Mouse (Mus musculus) ES-E14 (cell line): ENCODE data around the gene Fscn1. TPM values are rescaled to one million over a fixed set of nuclear protein-coding genes. Genes with fewer than 3 reads are reported as not detected.
A peak's percentile ranks its signal among the peaks of the same experiment; 100 is the strongest.

Experiments used
- DNase-seq: peaks from one replicate; pipeline ENCODE4 v3.0.0-alpha.2; 2013; ENCODE audit warnings: low read depth, low spot score
- H3K27ac ChIP-seq: 2 replicates; pipeline ENCODE4 v1.5.1; 2012; ENCODE audit warnings: low read depth, mild to moderate bottlenecking, low read length, moderate library complexity, mixed read lengths; ENCODE audit not compliant: poor library complexity, insufficient read depth, severe bottlenecking
- H3K36me3 ChIP-seq: 2 replicates; pipeline ENCODE4 v1.6.1; 2012; ENCODE audit warnings: mild to moderate bottlenecking, low read length, moderate library complexity, mixed read lengths; ENCODE audit not compliant: control insufficient read depth, poor library complexity, insufficient read depth, severe bottlenecking
- H3K4me1 ChIP-seq, 2 experiments: fragments of 150-350 bp in 1 of 2; sonication (generic) in 1 of 2; 2 replicates each; pipeline ENCODE4 v1.6.1; 2012; ENCODE audit warnings: low read length in 2 of 2, mild to moderate bottlenecking in 1 of 2, mixed read lengths in 1 of 2; ENCODE audit not compliant: control insufficient read depth in 2 of 2, insufficient read depth in 2 of 2, poor library complexity in 1 of 2
- H3K4me3 ChIP-seq, 2 experiments: fragments of 150-350 bp in 1 of 2; sonication (generic) in 1 of 2; 2 replicates each; pipeline ENCODE4 v1.5.1; 2012; ENCODE audit warnings: low read length in 2 of 2, low read depth in 1 of 2, mild to moderate bottlenecking in 1 of 2, mixed read lengths in 1 of 2; ENCODE audit not compliant: insufficient read depth in 1 of 2, poor library complexity in 1 of 2, severe bottlenecking in 1 of 2
- H3K9ac ChIP-seq: 2 replicates; pipeline ENCODE4 v1.6.1; 2012; ENCODE audit warnings: low read depth, mild to moderate bottlenecking, low read length, mixed read lengths; ENCODE audit not compliant: poor library complexity, insufficient read depth, severe bottlenecking
- H3K9me3 ChIP-seq: fragments of 150-350 bp; sonication (generic); 2 replicates; pipeline ENCODE4 v1.6.1; 2012; ENCODE audit warnings: low read depth, mild to moderate bottlenecking, low read length; ENCODE audit not compliant: control insufficient read depth, insufficient read depth
- CHD2 ChIP-seq: IDR thresholded peaks from 2 replicates; pipeline ENCODE4 v1.6.1; 2014; ENCODE audit warnings: mild to moderate bottlenecking, low read depth, low read length, inconsistent platforms
- HCFC1 ChIP-seq: IDR thresholded peaks from 2 replicates; pipeline ENCODE4 v1.6.1; 2012; ENCODE audit warnings: low read length, inconsistent platforms, borderline replicate concordance; ENCODE audit not compliant: insufficient read depth
- MAFK ChIP-seq: IDR thresholded peaks from 2 replicates; pipeline ENCODE4 v1.6.1; 2014; ENCODE audit warnings: mild to moderate bottlenecking, low read depth, low read length, inconsistent platforms; ENCODE audit not compliant: insufficient read depth
- ZC3H11A ChIP-seq: IDR thresholded peaks from 2 replicates; pipeline ENCODE4 v1.6.1; 2012; ENCODE audit warnings: low read depth, mild to moderate bottlenecking, inconsistent platforms, low read length, borderline replicate concordance
- ZNF384 ChIP-seq: IDR thresholded peaks from 2 replicates; pipeline ENCODE4 v1.6.1; 2012; ENCODE audit warnings: low read depth, low read length, inconsistent platforms
- in situ Hi-C, 2 experiments: fragments of 600-800 bp; cut with MboI; formaldehyde crosslinking; loops; one replicate each; pipeline ENCODE4 v1.15.1; 2025; ENCODE audit warnings: low sequenced_read_pairs in 2 of 2, inconsistent platforms in 1 of 2; ENCODE audit not compliant: unreplicated experiment in 2 of 2
- total RNA-seq: library from RNA; depleted of rRNA; stranded (reverse); fragments of 300-350 nt; gene quantifications from 2 replicates; pipeline ENCODE4 v1.2.3, GENCODE M21; 2012

Gene Fscn1
- total RNA-seq, 1 experiment: 310 TPM

DNA sequence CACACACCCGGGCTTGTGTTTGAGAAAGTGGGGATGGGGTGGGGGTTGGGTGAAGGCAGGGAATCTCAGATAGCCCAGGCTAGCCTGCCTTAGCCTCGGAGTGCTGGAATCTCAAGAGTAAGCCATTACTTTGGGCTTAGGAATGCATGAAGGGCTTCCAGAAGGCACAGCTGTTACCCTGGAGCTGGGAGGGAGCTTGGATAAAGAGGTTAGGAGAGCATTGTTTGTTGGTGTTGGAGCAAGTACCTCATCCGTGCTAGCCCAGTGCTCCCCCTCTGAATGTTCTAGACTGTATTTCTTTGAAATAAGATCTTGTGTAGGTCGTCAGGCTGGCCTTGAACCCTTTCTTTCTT lies 30.8 kb upstream of the Fscn1 start:
- no peak for DNase-seq
- Histone ChIP-seq H3K9me3 (no peaks in the 10 kb centered on the region), H3K9ac (peak overlapping the region; percentile 69), H3K27ac (peak overlapping the region; percentile 32), H3K36me3 (no peaks in the 10 kb centered on the region), H3K4me1 (peaks cover 3 to 35% of the 10 kb centered on the region in 2 experiments; a peak in 2 of 4 replicates), H3K4me3 (peak overlapping the region; percentile 60 to 64)
- in situ Hi-C loops: no loop called here
- no peak for TF ChIP-seq MAFK
- no peak for TF ChIP-seq ZNF384
- TF ChIP-seq HCFC1: no peak
- no peak for TF ChIP-seq ZC3H11A
- TF ChIP-seq CHD2: no peak

DNA sequence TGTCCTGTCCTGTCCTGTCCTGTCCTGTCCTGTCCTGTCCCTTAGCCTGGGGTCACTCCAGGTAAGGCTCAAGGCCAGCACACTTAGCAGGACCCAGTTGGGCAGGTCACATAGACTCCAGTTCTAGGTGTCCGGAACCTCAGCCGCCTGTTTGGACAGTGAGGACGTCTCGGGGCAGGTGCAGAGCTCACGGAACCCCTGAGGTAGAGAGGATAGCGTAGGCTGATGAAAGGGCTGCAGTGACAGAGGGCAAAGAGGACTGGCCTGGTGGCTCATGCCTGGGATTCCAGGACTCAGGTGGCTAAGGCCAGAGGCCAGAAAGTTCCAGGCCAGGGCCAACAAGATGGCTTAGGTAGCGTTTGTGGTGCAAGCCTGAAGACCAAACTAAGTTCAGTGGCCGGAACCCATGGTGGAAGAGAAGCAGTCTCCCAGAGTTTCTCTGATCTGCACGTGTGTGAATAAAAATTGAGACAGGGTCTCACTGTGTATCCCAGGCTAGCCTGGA lies 28.9 kb upstream of the Fscn1 start:
- DNase-seq: no peak
- TF ChIP-seq CHD2 (no peak), ZC3H11A (no peak)
- Histone ChIP-seq H3K27ac (no peak overlapping the region), H3K9ac (no peak overlapping the region), H3K4me1 (peaks cover 0 to 21% of the 10 kb centered on the region in 2 experiments; a peak in 2 of 4 replicates), H3K4me3 (no peak overlapping the region), H3K36me3 (no peaks in the 10 kb centered on the region), H3K9me3 (no peaks in the 10 kb centered on the region)
- in situ Hi-C loops: loop anchor here in 1 of 2 experiments (5.0 kb wide), 1 partner anchor 39 kb away; no protein-coding TSS in a partner anchor

DNA sequence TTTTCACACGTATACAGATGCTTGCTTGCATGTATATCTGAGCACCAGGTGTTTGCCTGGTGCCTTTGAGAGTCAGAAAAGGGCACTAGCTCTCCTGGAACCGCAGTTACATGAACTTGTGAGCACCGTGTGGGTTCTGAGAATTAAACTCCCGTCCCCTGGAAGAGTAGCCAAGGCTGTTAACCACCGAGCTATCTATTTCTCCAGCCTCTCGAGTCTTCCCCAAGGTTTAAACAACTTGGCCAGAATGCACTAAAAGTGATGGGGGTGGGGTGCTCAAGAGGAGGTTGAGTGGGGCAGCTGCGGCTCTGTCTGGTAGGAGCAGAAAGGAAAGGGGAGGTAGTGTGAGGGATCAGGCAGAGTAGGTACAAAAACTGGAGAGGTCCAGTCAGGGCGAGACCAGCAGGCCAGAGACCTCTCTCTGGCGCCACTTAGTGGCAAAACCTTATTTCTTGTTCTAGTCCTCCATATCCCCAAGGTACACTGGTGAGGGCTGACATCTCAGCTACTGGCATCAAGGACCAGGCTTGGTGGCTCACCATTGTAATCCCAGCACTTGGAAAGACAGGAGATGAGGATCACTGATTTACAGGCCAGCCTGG lies 28.0 kb upstream of the Fscn1 start:
- Histone ChIP-seq H3K27ac (no peak overlapping the region), H3K9ac (no peak overlapping the region; the same call in 1 of the 2 replicates), H3K9me3 (no peaks in the 10 kb centered on the region), H3K4me3 (no peak overlapping the region), H3K4me1 (peaks cover 0 to 19% of the 10 kb centered on the region in 2 experiments; a peak in 2 of 4 replicates), H3K36me3 (no peaks in the 10 kb centered on the region)
- no peak; the same call in 1 of the 2 replicates for TF ChIP-seq ZC3H11A
- TF ChIP-seq HCFC1: no peak
- no peak for TF ChIP-seq MAFK
- TF ChIP-seq ZNF384: no peak
- no peak for TF ChIP-seq CHD2
- DNase-seq: no peak
- in situ Hi-C loops: loop anchor here in 1 of 2 experiments (5.0 kb wide), 1 partner anchor 40 kb away; no protein-coding TSS in a partner anchor

DNA sequence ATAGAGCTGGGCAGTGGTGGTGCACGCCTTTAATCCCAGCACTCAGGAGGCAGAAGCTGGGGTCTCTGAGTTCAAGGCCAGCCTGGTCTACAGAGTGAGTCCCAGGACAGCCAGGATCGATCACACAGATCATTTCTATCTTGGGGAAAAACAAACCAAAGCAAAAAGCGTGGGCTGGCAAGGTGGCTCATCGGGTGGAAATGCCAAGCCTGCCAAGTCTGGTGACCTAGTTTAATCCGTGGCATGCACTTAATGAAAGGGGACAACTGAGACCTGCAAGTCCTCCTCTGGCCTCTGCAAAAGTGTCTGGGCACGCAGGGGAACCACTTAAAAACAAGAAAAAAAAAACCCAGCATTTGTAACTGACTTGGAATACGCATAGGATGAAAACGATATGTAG lies 27.4 kb upstream of the Fscn1 start:
- H3K27ac ChIP-seq: no peak overlapping the region
- in situ Hi-C loops: loop anchor here in 1 of 2 experiments (5.0 kb wide), 1 partner anchor 40 kb away; no protein-coding TSS in a partner anchor
- H3K9ac ChIP-seq: no peak overlapping the region
- no peaks in the 10 kb centered on the region for H3K36me3 ChIP-seq
- H3K4me3 ChIP-seq: no peak overlapping the region
- H3K9me3 ChIP-seq: no peaks in the 10 kb centered on the region
- TF ChIP-seq ZNF384 (no peak), MAFK (no peak), ZC3H11A (no peak), CHD2 (no peak), HCFC1 (no peak)
- H3K4me1 ChIP-seq: peaks cover 0 to 16% of the 10 kb centered on the region in 2 experiments; a peak in 2 of 4 replicates
- no peak for DNase-seq
